Mouse (Mus musculus): Measurements from ENCODE around the gene Olfr1428.
"Not testable (repeated sequence)": the region's sequence is repeated elsewhere in the genome, so short reads cannot be mapped to it uniquely, and the experiment has no call there.

- TF ChIP-seq CTCF, EP300 (IDR thresholded peaks at IDR 0.05): not testable (repeated sequence)
Observed at GRCm38 (mm10) chr19:12069546-12069945, 46.2 kb downstream of the Olfr1428 start.
